Mouse (Mus musculus): ENCODE measurements around the gene Coro1c. TPM values are rescaled to one million over a fixed set of nuclear protein-coding genes. Genes with fewer than 3 reads are reported as not detected.
"Not testable (repeated sequence)": the region's sequence is repeated elsewhere in the genome, so short reads cannot be mapped to it uniquely, and the experiment has no call there.

Gene Coro1c
- polyA plus RNA-seq, 1 experiment from 2014 or later: 129 TPM

DNA sequence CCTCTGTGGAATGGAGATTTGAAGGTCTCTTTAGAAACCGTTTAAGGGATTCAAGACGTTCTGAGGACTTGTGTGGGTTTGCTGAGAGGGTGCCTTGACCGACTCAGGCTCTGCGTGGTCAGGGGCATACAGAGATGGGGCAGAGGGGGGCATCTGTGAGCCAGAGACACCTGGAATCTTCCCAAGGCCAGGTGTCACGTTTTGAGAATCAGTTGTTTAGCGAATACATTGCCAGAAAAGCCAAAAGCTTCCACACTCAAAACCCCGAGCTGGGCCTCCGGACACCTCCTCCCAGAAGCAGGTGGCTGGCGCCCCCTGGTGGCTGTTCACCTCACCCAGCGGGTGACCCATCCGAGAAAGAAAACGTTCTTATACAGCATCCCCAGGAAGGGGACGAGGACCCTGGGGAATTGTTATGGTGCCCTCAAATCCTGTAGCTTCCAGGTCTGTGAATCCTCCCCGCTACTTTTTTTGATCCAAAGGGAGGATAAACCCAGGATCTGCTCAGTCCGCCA lies 92.9 kb downstream of the Coro1c start:
- Histone ChIP-seq H3K36me3 (no peaks in the 10 kb centered on the region), H3K9me3 (no peaks in the 10 kb centered on the region), H3K4me3 (replicated peaks) (no peak overlapping the region), H3K27ac (no peak overlapping the region), H3K4me2 (0 out of 2 replicates have a peak overlapping the region, but pooled peaks have one; percentile 11), H3K9ac (no peak overlapping the region), H3K4me1 (0 out of 2 replicates have a peak, but pooled peaks cover 7% of the 10 kb centered on the region), H3K27me3 (replicated peaks) (no peaks in the 10 kb centered on the region)
- no peak for ATAC-seq (ENCODE audit: insufficient read depth, low FRiP score, low read depth)
- WGBS: 11% methylated on average over 15 of the region's 15 CpGs

DNA sequence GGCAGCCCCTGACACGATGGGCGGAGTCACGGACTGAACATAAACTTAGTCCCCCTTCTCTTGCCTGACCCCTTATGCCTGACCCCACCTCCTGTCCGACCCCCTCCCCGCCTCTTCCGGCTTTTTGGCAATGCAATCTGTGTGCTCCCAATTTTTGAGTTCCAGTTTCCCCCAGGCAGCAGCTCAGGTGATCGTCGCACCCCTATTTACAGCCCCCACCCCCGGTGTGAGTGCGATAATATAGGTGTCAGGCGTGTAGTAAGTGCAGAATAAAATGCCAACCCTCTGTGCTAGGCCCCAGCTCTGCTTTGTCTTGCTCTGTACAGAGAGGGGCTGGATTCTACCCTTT lies 93.5 kb downstream of the Coro1c start:
- WGBS: 50% methylated on average over 11 of the region's 11 CpGs
- no peak overlapping the region for H3K9ac ChIP-seq
- H3K27ac ChIP-seq: no peak overlapping the region
- no peak overlapping the region for H3K4me2 ChIP-seq
- 0 out of 2 replicates have a peak, but pooled peaks cover 7% of the 10 kb centered on the region for H3K4me1 ChIP-seq
- H3K4me3 ChIP-seq (replicated peaks): no peak overlapping the region
- H3K36me3 ChIP-seq: no peaks in the 10 kb centered on the region
- ATAC-seq (ENCODE audit: insufficient read depth, low FRiP score, low read depth): no peak
- H3K27me3 ChIP-seq (replicated peaks): no peaks in the 10 kb centered on the region
- no peaks in the 10 kb centered on the region for H3K9me3 ChIP-seq

GRCm38 (mm10) chr5:113814111-113815040 lies 94.2 kb downstream of the Coro1c start:
- H3K27ac ChIP-seq: no peak overlapping the region
- no peaks in the 10 kb centered on the region for H3K9me3 ChIP-seq
- H3K4me2 ChIP-seq: no peak overlapping the region
- H3K4me1 ChIP-seq: 0 out of 2 replicates have a peak, but pooled peaks cover 7% of the 10 kb centered on the region
- no peak for ATAC-seq (ENCODE audit: insufficient read depth, low FRiP score, low read depth)
- no peak overlapping the region for H3K9ac ChIP-seq
- no peaks in the 10 kb centered on the region for H3K27me3 ChIP-seq (replicated peaks)
- H3K36me3 ChIP-seq: no peaks in the 10 kb centered on the region
- WGBS: 34% methylated on average over 27 of the region's 27 CpGs
- no peak overlapping the region for H3K4me3 ChIP-seq (replicated peaks)

- Histone ChIP-seq H3K36me3 (no peaks in the 10 kb centered on the region), H3K4me1 (0 out of 2 replicates have a peak, but pooled peaks cover 7% of the 10 kb centered on the region), H3K27ac (no peak overlapping the region), H3K4me3 (replicated peaks) (no peak overlapping the region), H3K4me2 (no peak overlapping the region), H3K27me3 (replicated peaks) (no peaks in the 10 kb centered on the region), H3K9me3 (no peaks in the 10 kb centered on the region), H3K9ac (no peak overlapping the region)
- WGBS: 14% methylated on average over 9 of the region's 9 CpGs
- no peak for ATAC-seq (ENCODE audit: insufficient read depth, low FRiP score, low read depth)
Measured at GRCm38 (mm10) chr5:113813608-113814007, 95.0 kb downstream of the Coro1c start.

DNA sequence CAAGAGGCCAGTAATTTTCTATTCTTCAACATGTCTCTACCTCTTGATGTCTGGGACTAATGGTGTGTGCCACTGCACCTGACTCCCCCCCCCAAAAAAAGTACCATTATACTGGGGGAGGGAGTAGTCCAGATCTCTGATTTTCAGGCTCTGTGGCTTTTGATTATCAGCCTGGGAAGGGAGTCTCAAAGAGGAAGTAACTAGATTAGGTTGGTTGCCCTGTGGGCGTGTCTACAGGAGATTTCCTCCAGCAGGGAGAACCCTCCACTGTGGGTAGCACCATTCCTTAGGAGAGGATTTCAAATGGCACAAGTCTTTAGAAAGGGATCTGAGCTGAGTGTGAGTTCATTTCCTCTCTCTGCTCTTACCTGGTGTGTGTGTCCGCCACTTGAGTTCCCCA lies 95.9 kb downstream of the Coro1c start:
- WGBS: 90% methylated on average over 2 of the region's 2 CpGs
- H3K27me3 ChIP-seq (replicated peaks): no peaks in the 10 kb centered on the region
- H3K4me1 ChIP-seq: peaks cover 15% of the 10 kb centered on the region; the same call in 1 of the 2 replicates
- ATAC-seq (ENCODE audit: insufficient read depth, low FRiP score, low read depth): no peak
- no peak overlapping the region for H3K4me3 ChIP-seq (replicated peaks)
- H3K27ac ChIP-seq: no peak overlapping the region
- H3K36me3 ChIP-seq: no peaks in the 10 kb centered on the region
- H3K4me2 ChIP-seq: no peak overlapping the region
- H3K9me3 ChIP-seq: no peaks in the 10 kb centered on the region
- H3K9ac ChIP-seq: no peak overlapping the region

DNA sequence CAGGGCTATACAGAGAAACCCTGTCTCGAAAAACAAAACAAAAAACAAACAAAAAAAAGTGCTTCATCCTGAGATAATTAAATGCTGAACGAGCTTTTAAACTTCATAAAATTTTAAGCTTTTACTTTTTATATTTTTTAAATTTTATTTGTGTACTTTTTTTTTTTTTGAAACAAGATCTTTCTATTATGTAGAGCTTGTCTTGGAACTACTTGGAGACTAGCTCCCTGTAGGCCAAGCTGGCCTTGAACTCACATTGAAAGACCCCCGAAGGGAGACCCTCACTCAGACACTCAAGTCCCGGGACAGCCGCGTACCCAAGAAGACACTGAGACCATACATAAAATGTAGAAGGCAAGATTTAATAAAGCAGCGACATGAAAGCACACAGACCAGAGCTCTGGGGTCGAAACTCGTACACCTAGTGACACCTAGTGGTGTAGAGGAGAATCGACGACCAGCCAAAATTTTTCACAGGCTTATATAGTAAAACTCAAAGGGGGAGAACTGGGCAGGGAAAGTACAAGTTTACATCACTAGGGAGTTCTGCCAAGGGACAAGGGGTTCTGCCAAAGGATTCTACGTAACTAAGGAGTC lies 96.6 kb downstream of the Coro1c start:
- ATAC-seq (ENCODE audit: insufficient read depth, low FRiP score, low read depth): not testable (repeated sequence)
- WGBS: 21% methylated on average over 11 of the region's 12 CpGs

GRCm38 (mm10) chr5:113810111-113810510 lies 98.4 kb downstream of the Coro1c start:
- no peak overlapping the region for H3K4me2 ChIP-seq
- no peak overlapping the region for H3K9ac ChIP-seq
- H3K4me3 ChIP-seq (replicated peaks): no peak overlapping the region
- WGBS: 89% methylated on average over 4 of the region's 4 CpGs
- no peaks in the 10 kb centered on the region for H3K27me3 ChIP-seq (replicated peaks)
- H3K27ac ChIP-seq: no peak overlapping the region
- H3K9me3 ChIP-seq: no peaks in the 10 kb centered on the region
- peaks cover 9% of the 10 kb centered on the region; the same call in 1 of the 2 replicates for H3K4me1 ChIP-seq
- H3K36me3 ChIP-seq: no peaks in the 10 kb centered on the region
- ATAC-seq (ENCODE audit: insufficient read depth, low FRiP score, low read depth): no peak

More for the DNA sequence above, 96.6 kb downstream of the Coro1c start:
- not testable (repeated sequence) for H3K27me3 ChIP-seq (replicated peaks); H3K9ac ChIP-seq; H3K9me3 ChIP-seq; H3K27ac ChIP-seq; H3K36me3 ChIP-seq; H3K4me2 ChIP-seq; H3K4me3 ChIP-seq (replicated peaks)
- H3K4me1 ChIP-seq: peaks cover 16% of the 10 kb centered on the region; the same call in 1 of the 2 replicates

- H3K4me3 ChIP-seq (replicated peaks): no peak overlapping the region
- H3K9ac ChIP-seq: no peak overlapping the region
- no peaks in the 10 kb centered on the region for H3K36me3 ChIP-seq
- H3K27me3 ChIP-seq (replicated peaks): no peaks in the 10 kb centered on the region
- peaks cover 9% of the 10 kb centered on the region; the same call in 1 of the 2 replicates for H3K4me1 ChIP-seq
- no peaks in the 10 kb centered on the region for H3K9me3 ChIP-seq
- WGBS: 43% methylated on average over 2 of the region's 2 CpGs
- no peak for ATAC-seq (ENCODE audit: insufficient read depth, low FRiP score, low read depth)
- 0 out of 2 replicates have a peak overlapping the region, but pooled peaks have one; percentile 35 for H3K27ac ChIP-seq
- no peak overlapping the region for H3K4me2 ChIP-seq
Measured at GRCm38 (mm10) chr5:113808177-113808576, 100.4 kb downstream of the Coro1c start.

DNA sequence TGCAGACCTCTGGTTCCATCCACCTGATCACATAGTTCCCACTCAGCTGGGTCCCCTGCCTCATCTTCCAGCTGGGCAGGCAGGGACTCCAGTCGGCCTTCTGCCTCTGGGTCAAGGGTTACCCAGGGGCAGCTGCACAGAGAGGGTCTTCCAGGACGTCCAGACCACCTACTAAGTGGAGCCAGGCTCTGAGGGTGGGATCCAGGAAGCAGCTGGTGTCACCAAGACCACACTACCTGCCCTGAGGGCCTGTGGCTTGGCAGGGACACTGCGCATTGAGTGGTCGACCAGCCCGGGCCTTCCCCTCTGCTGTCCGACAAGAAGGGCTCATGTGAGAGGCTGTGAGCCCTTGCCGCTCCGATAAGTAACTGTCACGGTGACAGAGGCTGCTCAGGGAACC lies 100.8 kb downstream of the Coro1c start:
- H3K4me2 ChIP-seq: no peak overlapping the region
- no peaks in the 10 kb centered on the region for H3K36me3 ChIP-seq
- ATAC-seq (ENCODE audit: insufficient read depth, low FRiP score, low read depth): no peak
- H3K27me3 ChIP-seq (replicated peaks): no peaks in the 10 kb centered on the region
- H3K9me3 ChIP-seq: no peaks in the 10 kb centered on the region
- no peak overlapping the region for H3K9ac ChIP-seq
- 0 out of 2 replicates have a peak overlapping the region, but pooled peaks have one; percentile 35 for H3K27ac ChIP-seq
- H3K4me3 ChIP-seq (replicated peaks): no peak overlapping the region
- peaks cover 9% of the 10 kb centered on the region; the same call in 1 of the 2 replicates for H3K4me1 ChIP-seq
- 46% methylated on average over 9 of the region's 9 CpGs for WGBS

DNA sequence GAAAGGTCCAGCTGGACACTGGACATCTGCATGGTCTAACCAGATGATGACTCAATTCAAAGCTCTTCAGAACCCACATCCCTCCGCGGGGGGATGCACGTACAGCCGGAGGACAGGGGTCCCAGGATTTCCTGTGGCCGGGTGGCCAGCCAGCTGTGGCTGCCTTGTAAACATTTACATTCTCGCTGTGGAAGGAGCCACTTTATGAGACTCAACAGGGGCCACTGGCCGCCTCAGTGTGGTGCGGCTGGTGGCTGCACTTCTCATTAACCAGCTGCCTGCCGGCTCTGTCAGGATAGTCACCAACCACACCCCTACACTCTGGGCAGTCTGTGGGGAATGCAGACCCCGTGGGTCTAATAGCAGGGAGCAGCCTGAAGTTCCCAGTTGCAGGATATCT lies 102.1 kb downstream of the Coro1c start:
- no peak overlapping the region for H3K9ac ChIP-seq
- no peak overlapping the region for H3K4me2 ChIP-seq
- no peaks in the 10 kb centered on the region for H3K27me3 ChIP-seq (replicated peaks)
- 8% methylated on average over 10 of the region's 10 CpGs for WGBS
- H3K4me1 ChIP-seq: peaks cover 9% of the 10 kb centered on the region; the same call in 1 of the 2 replicates
- H3K9me3 ChIP-seq: no peaks in the 10 kb centered on the region
- H3K27ac ChIP-seq: peak overlapping the region; percentile 40; the same call in 1 of the 2 replicates
- H3K36me3 ChIP-seq: no peaks in the 10 kb centered on the region
- peak; percentile 33; the same call in 1 of the 2 replicates for ATAC-seq (ENCODE audit: insufficient read depth, low FRiP score, low read depth)
- H3K4me3 ChIP-seq (replicated peaks): no peak overlapping the region

DNA sequence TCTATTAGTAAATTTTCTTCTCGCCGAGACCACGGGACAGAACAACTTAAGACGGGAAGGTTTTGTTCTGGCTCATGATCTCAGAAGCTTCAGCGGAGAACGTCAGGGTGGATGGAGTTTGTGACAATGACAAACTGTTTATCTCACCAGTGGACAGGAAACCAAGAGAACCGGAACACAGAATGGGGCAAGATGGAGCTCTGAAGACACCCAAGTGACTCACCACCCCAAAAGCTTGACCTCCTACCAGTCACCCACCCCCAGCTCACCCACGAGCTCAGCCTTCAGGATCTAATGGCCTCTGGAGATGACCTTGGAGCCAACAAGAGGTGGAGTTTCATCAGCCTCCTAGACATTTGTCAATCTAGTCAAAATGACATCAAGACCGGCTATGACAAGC lies 103.3 kb downstream of the Coro1c start:
- no peak overlapping the region for H3K9ac ChIP-seq
- ATAC-seq (ENCODE audit: insufficient read depth, low FRiP score, low read depth): no peak
- peaks cover 14% of the 10 kb centered on the region; the same call in 1 of the 2 replicates for H3K4me1 ChIP-seq
- H3K4me2 ChIP-seq: no peak overlapping the region
- no peaks in the 10 kb centered on the region for H3K27me3 ChIP-seq (replicated peaks)
- WGBS: 85% methylated on average over 9 of the region's 9 CpGs
- H3K36me3 ChIP-seq: no peaks in the 10 kb centered on the region
- H3K27ac ChIP-seq: no peak overlapping the region
- no peak overlapping the region for H3K4me3 ChIP-seq (replicated peaks)
- H3K9me3 ChIP-seq: no peaks in the 10 kb centered on the region
